In genomic region chr5:101801891-101802290, GRCm38 (mm10) we compare ENCODE assay signal across 16 mouse cellular contexts.
"Had no signal": no experiment of that assay in that cellular context is flagged by ENCODE, and none has a peak within 500 bp of the region (broad histone marks: within the 10 kb centered on the region; RNA-seq: fewer than 3 reads in every experiment).

No protein-coding gene starts in this region.

- H3K36me3 ChIP-seq: limb, embryonic 12.5 days; limb, embryonic 15.5 days had no signal

- H3K27ac ChIP-seq: kidney, postnatal 0 days; layer of hippocampus, adult 2 months; left cerebral cortex, adult 2 months; limb, embryonic 12.5 days; limb, embryonic 15.5 days; liver, embryonic 14.5 days had no signal

- H3K4me1 ChIP-seq: limb, embryonic 15.5 days had no signal

- H3K4me3 ChIP-seq: layer of hippocampus, adult 2 months; left cerebral cortex, adult 2 months; limb, embryonic 12.5 days; limb, embryonic 15.5 days had no signal

- H3K9ac ChIP-seq: limb, embryonic 12.5 days; limb, embryonic 15.5 days; liver, embryonic 14.5 days; liver, postnatal 0 days had no signal

- DNase-seq: kidney, adult 2 months; kidney, postnatal 25 days; layer of hippocampus, postnatal 36 days; left cerebral cortex, postnatal 4 days; liver, postnatal 0 days; midbrain, embryonic 14.5 days; thymus, adult 18-20 months; thymus, postnatal 36 days had no signal

- H3K4me2 ChIP-seq: limb, embryonic 12.5 days; limb, embryonic 15.5 days; liver, embryonic 11.5 days; midbrain, embryonic 11.5 days had no signal

- H3K9me3 ChIP-seq: limb, embryonic 15.5 days had no signal

- ATAC-seq: liver, postnatal 0 days had no signal
